Mouse (Mus musculus): Measurements from ENCODE around the gene Prima1. TPM values are rescaled to one million over a fixed set of nuclear protein-coding genes. Genes with fewer than 3 reads are reported as not detected.
A peak's percentile ranks its signal among the peaks of the same experiment; 100 is the strongest.

The Prima1 gene
- total RNA-seq, 4 experiments from 2014 or later: 1.9 to 3.9 (median 2.5) TPM

- DNase-seq: no peak
Measured at GRCm38 (mm10) chr12:103223671-103224070, 18.3 kb downstream of the Prima1 start.

- DNase-seq: no peak
Measured at GRCm38 (mm10) chr12:103215877-103216610, 25.9 kb downstream of the Prima1 start.

- DNase-seq: no peak
Measured at GRCm38 (mm10) chr12:103214797-103215196, 27.2 kb downstream of the Prima1 start.

GRCm38 (mm10) chr12:103214270-103214669, 27.7 kb downstream of the Prima1 start:
- DNase-seq: peak; percentile 45

GRCm38 (mm10) chr12:103213591-103213990, 28.4 kb downstream of the Prima1 start:
- no peak for DNase-seq

- DNase-seq: no peak
Measured at GRCm38 (mm10) chr12:103211078-103211477, 30.9 kb downstream of the Prima1 start.

- no peak for DNase-seq
Measured at GRCm38 (mm10) chr12:103209581-103209980, 32.4 kb downstream of the Prima1 start.

- DNase-seq: peak; percentile 61
Measured at GRCm38 (mm10) chr12:103205561-103205960, 36.4 kb downstream of the Prima1 start.

GRCm38 (mm10) chr12:103202592-103203544, 39.1 kb downstream of the Prima1 start:
- DNase-seq: peak; percentile 40

- no peak for DNase-seq
Measured at GRCm38 (mm10) chr12:103192996-103193395, 49.0 kb downstream of the Prima1 start.

- no peak for DNase-seq
Measured at GRCm38 (mm10) chr12:103189771-103190170, 52.2 kb downstream of the Prima1 start.

- DNase-seq: no peak
Measured at GRCm38 (mm10) chr12:103188223-103188622, 53.7 kb downstream of the Prima1 start.

GRCm38 (mm10) chr12:103187020-103187419, 54.9 kb downstream of the Prima1 start:
- no peak for DNase-seq

GRCm38 (mm10) chr12:103183057-103183456, 58.9 kb downstream of the Prima1 start:
- no peak for DNase-seq

GRCm38 (mm10) chr12:103168892-103169291, 73.1 kb downstream of the Prima1 start:
- no peak for DNase-seq

- DNase-seq: no peak
Measured at GRCm38 (mm10) chr12:103164101-103165030, 77.6 kb downstream of the Prima1 start.

- DNase-seq: no peak
Measured at GRCm38 (mm10) chr12:103163596-103163995, 78.4 kb downstream of the Prima1 start.

GRCm38 (mm10) chr12:103160721-103161120, 81.2 kb downstream of the Prima1 start:
- no peak for DNase-seq

GRCm38 (mm10) chr12:103159016-103159415, 82.9 kb downstream of the Prima1 start:
- no peak for DNase-seq

GRCm38 (mm10) chr12:103157129-103157910, 84.6 kb downstream of the Prima1 start:
- no peak for DNase-seq

- DNase-seq: no peak
Measured at GRCm38 (mm10) chr12:103155406-103155805, 86.5 kb downstream of the Prima1 start.
